Mouse (Mus musculus) kidney, embryonic 15.5 days (tissue): Measurements from ENCODE around the gene Itgb2. TPM values are rescaled to one million over a fixed set of nuclear protein-coding genes. Genes with fewer than 3 reads are reported as not detected.

Experiments
- ATAC-seq: fragments of 200-750 bp; cut with Nextera tagmentation; replicated peaks from 2 replicates; pipeline ENCODE4 v1.8.0; 2017; ENCODE audit warnings: moderate TSS enrichment; ENCODE audit not compliant: low FRiP score
- H3K27ac ChIP-seq: fragments of 300-500 bp; sonication (generic); 2 replicates; pipeline ENCODE4 v1.5.1; 2015; ENCODE audit warnings: mild to moderate bottlenecking, inconsistent platforms
- H3K27me3 ChIP-seq: fragments of 300-500 bp; sonication (generic); 2 replicates; pipeline ENCODE4 v1.6.1; 2015; ENCODE audit warnings: inconsistent platforms
- H3K36me3 ChIP-seq: fragments of 300-500 bp; sonication (generic); 2 replicates; pipeline ENCODE4 v1.6.1; 2015; ENCODE audit warnings: inconsistent platforms
- H3K4me1 ChIP-seq: fragments of 300-500 bp; sonication (generic); 2 replicates; pipeline ENCODE4 v1.6.1; 2015; ENCODE audit warnings: inconsistent platforms
- H3K4me2 ChIP-seq: fragments of 300-500 bp; sonication (generic); 2 replicates; pipeline ENCODE4 v1.6.1; 2015; ENCODE audit warnings: moderate library complexity, mild to moderate bottlenecking, inconsistent platforms
- H3K4me3 ChIP-seq: fragments of 300-500 bp; sonication (generic); replicated peaks from 2 replicates; pipeline ENCODE4 v1.5.1; 2015; ENCODE audit warnings: mild to moderate bottlenecking, inconsistent platforms
- H3K9ac ChIP-seq: fragments of 300-500 bp; sonication (generic); 2 replicates; pipeline ENCODE4 v1.6.1; 2015; ENCODE audit warnings: mild to moderate bottlenecking, inconsistent platforms
- H3K9me3 ChIP-seq: fragments of 300-500 bp; sonication (generic); replicated peaks from 2 replicates; pipeline ENCODE4 v1.6.1; 2016; ENCODE audit warnings: inconsistent platforms
- WGBS: fragments of 180-500 bp; shearing (Covaris S2); methylation state at CpG from one replicate; pipeline ENCODE4 v1.1.7; 2015; ENCODE audit warnings: mixed read lengths; 5-methylcytosine and 5-hydroxymethylcytosine counted together
- polyA plus RNA-seq: library from polyadenylated mRNA; unstranded; fragments of >200 nt; fragmentation: Nextera tagmentation; extraction: Ambion mirVana; gene quantifications from 2 replicates; pipeline ENCODE4 v1.2.1, GENCODE M21; 2015

Gene Itgb2
- polyA plus RNA-seq: 2.1 and 2.3 TPM in 2 replicates

GRCm38 (mm10) chr10:77530140-77530539 lies at the start of gene Itgb2:
TSS of gene Itgb2 (plus strand) at chr10:77530252.
- Histone ChIP-seq H3K4me3 (no peak within 1 kb of the TSS), H3K36me3 (no peaks in the 10 kb centered on the region)

GRCm38 (mm10) chr10:77481814-77482213 lies 48.2 kb upstream of the Itgb2 start:
- peaks cover 7% of the 10 kb centered on the region for H3K36me3 ChIP-seq
- no peak overlapping the region for H3K4me3 ChIP-seq
- H3K9ac ChIP-seq: no peak overlapping the region
- no peak overlapping the region for H3K4me2 ChIP-seq
- H3K9me3 ChIP-seq: no peaks in the 10 kb centered on the region
- no peaks in the 10 kb centered on the region for H3K27me3 ChIP-seq
- ATAC-seq: no peak
- H3K27ac ChIP-seq: no peak overlapping the region
- H3K4me1 ChIP-seq: peaks cover 11% of the 10 kb centered on the region

More at GRCm38 (mm10) chr10:77530140-77530539, at the start of gene Itgb2:
- no peaks in the 10 kb centered on the region for H3K4me1 ChIP-seq
- H3K4me2 ChIP-seq: no peak within 1 kb of the TSS
- no peak within 1 kb of the TSS for H3K9ac ChIP-seq
- no peak within 1 kb of the TSS for H3K27ac ChIP-seq
- no peaks in the 10 kb centered on the region for H3K9me3 ChIP-seq
- no peak for ATAC-seq
- H3K27me3 ChIP-seq: no peaks in the 10 kb centered on the region
- 58% methylated on average over 9 of the region's 9 CpGs for WGBS

DNA sequence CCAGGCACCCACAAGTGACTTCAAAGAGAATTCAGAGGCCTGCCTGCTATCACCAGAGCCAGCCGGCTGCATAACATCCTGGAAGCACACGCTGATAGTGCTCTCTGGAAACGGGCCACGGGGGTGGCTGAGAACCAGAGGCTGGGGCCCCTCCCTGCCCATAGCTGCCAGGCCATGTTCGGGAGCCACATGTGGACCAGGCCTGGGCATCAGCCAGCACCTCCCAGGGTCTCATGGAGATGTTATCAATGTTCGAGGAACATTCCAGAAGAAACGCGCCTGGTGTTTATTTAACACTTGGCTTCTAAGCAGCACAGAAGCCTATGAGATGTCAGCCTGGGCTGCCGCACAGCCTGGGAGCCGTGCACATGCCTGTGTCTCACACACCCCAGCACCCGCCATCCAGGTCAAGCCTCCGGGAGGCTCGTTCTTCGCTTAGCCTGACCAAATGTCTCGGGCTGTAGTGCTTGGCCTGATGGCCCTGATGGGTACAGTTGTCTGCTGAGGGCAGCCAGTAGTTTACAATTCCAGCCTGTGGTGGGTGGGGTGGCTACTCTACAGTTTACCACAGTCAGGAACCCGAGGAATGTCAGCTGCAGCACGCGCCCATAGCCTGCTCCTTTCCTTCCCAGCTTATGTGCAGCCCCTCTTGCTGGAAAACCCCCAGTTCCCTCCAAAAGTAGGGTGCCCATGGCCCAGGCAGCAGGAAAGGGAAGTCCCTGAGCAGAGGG lies 45.7 kb upstream of the Itgb2 start:
- H3K27ac ChIP-seq: 0 out of 2 replicates have a peak overlapping the region, but pooled peaks have one; percentile 11
- 16% methylated on average over 18 of the region's 18 CpGs for WGBS
- 0 out of 2 replicates have a peak overlapping the region, but pooled peaks have one; percentile 7 for H3K4me2 ChIP-seq
- no peaks in the 10 kb centered on the region for H3K27me3 ChIP-seq
- no peak overlapping the region for H3K9ac ChIP-seq
- H3K36me3 ChIP-seq: peaks cover 33% of the 10 kb centered on the region
- H3K9me3 ChIP-seq: no peaks in the 10 kb centered on the region
- peaks cover 11% of the 10 kb centered on the region for H3K4me1 ChIP-seq
- 0 out of 2 replicates have a peak, but pooled peaks have one; percentile 47 for ATAC-seq
- no peak overlapping the region for H3K4me3 ChIP-seq

GRCm38 (mm10) chr10:77485786-77486185 lies 44.3 kb upstream of the Itgb2 start:
- Histone ChIP-seq H3K4me1 (peaks cover 11% of the 10 kb centered on the region), H3K9me3 (no peaks in the 10 kb centered on the region), H3K4me2 (no peak overlapping the region), H3K9ac (no peak overlapping the region), H3K4me3 (no peak overlapping the region), H3K27ac (no peak overlapping the region), H3K36me3 (peaks cover 45% of the 10 kb centered on the region), H3K27me3 (no peaks in the 10 kb centered on the region)
- ATAC-seq: no peak
- WGBS: 69% methylated on average over 3 of the region's 3 CpGs

DNA sequence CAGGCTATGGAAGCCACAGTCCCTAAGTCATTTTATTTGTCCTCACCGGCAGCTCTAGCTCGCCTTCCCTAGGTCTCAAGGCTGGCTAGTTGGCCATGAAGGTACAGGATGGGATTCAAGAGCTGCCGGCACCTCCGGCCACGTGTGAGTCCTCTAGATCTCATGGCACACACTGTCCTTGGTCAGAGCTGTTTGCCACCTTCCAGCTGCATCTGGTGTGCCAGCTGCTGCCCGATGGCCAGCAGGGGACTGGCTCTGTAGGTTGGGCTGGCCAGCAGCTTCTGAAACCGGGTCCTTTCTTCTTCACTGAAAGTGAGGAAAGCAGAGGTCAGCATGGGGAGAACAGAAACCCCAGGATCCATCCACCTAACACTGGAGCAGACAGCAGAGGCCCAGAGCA lies 41.9 kb upstream of the Itgb2 start:
- no peak overlapping the region for H3K27ac ChIP-seq
- H3K4me3 ChIP-seq: no peak overlapping the region
- ATAC-seq: no peak
- H3K9me3 ChIP-seq: 0 out of 2 replicates have a peak, but pooled peaks cover 1% of the 10 kb centered on the region
- H3K4me1 ChIP-seq: peaks cover 11% of the 10 kb centered on the region
- 93% methylated on average over 7 of the region's 7 CpGs for WGBS
- no peak overlapping the region for H3K4me2 ChIP-seq
- peaks cover 63% of the 10 kb centered on the region for H3K36me3 ChIP-seq
- H3K27me3 ChIP-seq: no peaks in the 10 kb centered on the region
- no peak overlapping the region for H3K9ac ChIP-seq

GRCm38 (mm10) chr10:77491585-77491984 lies 38.5 kb upstream of the Itgb2 start:
- no peak overlapping the region for H3K9ac ChIP-seq
- no peak overlapping the region for H3K4me2 ChIP-seq
- H3K4me3 ChIP-seq: no peak overlapping the region
- ATAC-seq: no peak
- no peaks in the 10 kb centered on the region for H3K27me3 ChIP-seq
- 91% methylated on average over 6 of the region's 6 CpGs for WGBS
- 0 out of 2 replicates have a peak, but pooled peaks cover 2% of the 10 kb centered on the region for H3K9me3 ChIP-seq
- H3K27ac ChIP-seq: no peak overlapping the region
- H3K4me1 ChIP-seq: no peaks in the 10 kb centered on the region
- peaks cover 88% of the 10 kb centered on the region for H3K36me3 ChIP-seq

- no peak overlapping the region for H3K4me3 ChIP-seq
- no peak for ATAC-seq
- WGBS: 98% methylated on average over 3 of the region's 3 CpGs
- 0 out of 2 replicates have a peak, but pooled peaks cover 5% of the 10 kb centered on the region for H3K4me1 ChIP-seq
- 0 out of 2 replicates have a peak, but pooled peaks cover 2% of the 10 kb centered on the region for H3K9me3 ChIP-seq
- peaks cover 88% of the 10 kb centered on the region for H3K36me3 ChIP-seq
- no peaks in the 10 kb centered on the region for H3K27me3 ChIP-seq
- no peak overlapping the region for H3K9ac ChIP-seq
- no peak overlapping the region for H3K4me2 ChIP-seq
- no peak overlapping the region for H3K27ac ChIP-seq
Measured at GRCm38 (mm10) chr10:77492885-77493284, 37.2 kb upstream of the Itgb2 start.

DNA sequence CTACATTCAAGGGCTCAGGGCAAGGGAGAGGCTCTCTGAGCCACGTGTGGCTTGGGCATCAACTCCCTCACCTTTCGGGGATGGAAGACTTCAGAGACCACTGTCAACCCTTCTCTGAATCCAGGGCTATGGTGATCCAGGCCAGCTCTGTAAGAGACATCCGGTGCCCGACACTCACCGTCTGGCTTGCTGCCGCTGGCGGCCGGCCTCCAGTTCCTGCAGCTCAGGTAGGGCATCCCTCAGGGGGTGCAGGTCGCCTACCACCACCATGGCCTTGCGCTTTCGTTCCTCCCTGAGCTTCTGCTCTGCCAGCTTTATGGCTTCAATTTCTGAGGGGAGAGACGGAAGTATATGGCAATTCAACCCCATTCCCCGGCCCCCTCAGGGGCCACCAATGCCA lies 32.9 kb upstream of the Itgb2 start:
- no peak overlapping the region for H3K4me3 ChIP-seq
- no peak for ATAC-seq
- no peak overlapping the region for H3K4me2 ChIP-seq
- H3K27ac ChIP-seq: no peak overlapping the region
- H3K27me3 ChIP-seq: no peaks in the 10 kb centered on the region
- H3K4me1 ChIP-seq: peaks cover 26% of the 10 kb centered on the region
- H3K36me3 ChIP-seq: peaks cover 74% of the 10 kb centered on the region
- H3K9ac ChIP-seq: no peak overlapping the region
- 0 out of 2 replicates have a peak, but pooled peaks cover 2% of the 10 kb centered on the region for H3K9me3 ChIP-seq
- WGBS: 87% methylated on average over 13 of the region's 13 CpGs

DNA sequence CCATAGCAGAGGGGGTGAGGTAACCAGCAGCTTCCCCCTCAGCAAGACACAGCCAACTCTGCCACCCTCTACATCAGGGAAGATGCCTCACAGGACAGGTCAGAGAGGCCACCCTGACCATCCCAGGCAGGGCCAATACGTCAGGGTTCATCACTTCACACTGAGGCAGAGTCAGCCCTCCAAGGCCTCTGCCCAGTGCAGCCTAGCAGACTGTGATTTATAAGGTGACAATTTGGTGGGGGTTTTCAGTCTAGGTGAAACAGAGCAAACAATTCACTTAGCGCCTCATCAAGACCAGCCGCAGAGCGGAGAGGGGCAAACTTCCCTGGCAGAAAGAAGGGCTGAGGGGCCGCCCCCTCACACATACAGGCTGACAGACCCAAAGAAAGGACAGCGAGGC lies 31.8 kb upstream of the Itgb2 start:
- ATAC-seq: peak; percentile 66
- WGBS: 43% methylated on average over 6 of the region's 6 CpGs
- H3K4me1 ChIP-seq: peaks cover 29% of the 10 kb centered on the region
- H3K4me2 ChIP-seq: no peak overlapping the region
- no peak overlapping the region for H3K4me3 ChIP-seq
- H3K9ac ChIP-seq: no peak overlapping the region
- H3K36me3 ChIP-seq: peaks cover 68% of the 10 kb centered on the region
- 0 out of 2 replicates have a peak, but pooled peaks cover under 1% of the 10 kb centered on the region for H3K9me3 ChIP-seq
- no peaks in the 10 kb centered on the region for H3K27me3 ChIP-seq
- H3K27ac ChIP-seq: no peak overlapping the region

DNA sequence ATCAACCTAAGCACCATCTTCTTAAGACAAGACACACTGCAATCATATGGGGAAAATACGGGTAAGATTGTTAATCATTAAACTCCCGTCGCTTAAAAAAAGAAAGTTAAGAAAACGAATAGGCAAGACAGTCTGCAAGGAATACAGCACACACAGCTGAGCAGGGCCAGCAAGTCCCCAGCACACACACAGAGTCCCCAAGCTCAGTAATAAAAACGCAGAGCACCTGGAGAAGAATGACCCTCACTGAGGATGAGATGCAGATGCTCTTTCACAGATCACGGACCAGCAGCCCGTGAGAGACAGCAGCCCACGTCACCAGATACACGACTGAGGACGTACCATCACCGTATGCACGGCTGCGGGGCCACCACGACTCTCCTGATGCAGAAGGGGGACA lies 29.4 kb upstream of the Itgb2 start:
- no peak overlapping the region for H3K27ac ChIP-seq
- ATAC-seq: no peak
- H3K27me3 ChIP-seq: no peaks in the 10 kb centered on the region
- peaks cover 62% of the 10 kb centered on the region for H3K36me3 ChIP-seq
- no peak overlapping the region for H3K4me3 ChIP-seq
- H3K9me3 ChIP-seq: no peaks in the 10 kb centered on the region
- peaks cover 34% of the 10 kb centered on the region for H3K4me1 ChIP-seq
- 43% methylated on average over 14 of the region's 14 CpGs for WGBS
- no peak overlapping the region for H3K4me2 ChIP-seq
- H3K9ac ChIP-seq: no peak overlapping the region

DNA sequence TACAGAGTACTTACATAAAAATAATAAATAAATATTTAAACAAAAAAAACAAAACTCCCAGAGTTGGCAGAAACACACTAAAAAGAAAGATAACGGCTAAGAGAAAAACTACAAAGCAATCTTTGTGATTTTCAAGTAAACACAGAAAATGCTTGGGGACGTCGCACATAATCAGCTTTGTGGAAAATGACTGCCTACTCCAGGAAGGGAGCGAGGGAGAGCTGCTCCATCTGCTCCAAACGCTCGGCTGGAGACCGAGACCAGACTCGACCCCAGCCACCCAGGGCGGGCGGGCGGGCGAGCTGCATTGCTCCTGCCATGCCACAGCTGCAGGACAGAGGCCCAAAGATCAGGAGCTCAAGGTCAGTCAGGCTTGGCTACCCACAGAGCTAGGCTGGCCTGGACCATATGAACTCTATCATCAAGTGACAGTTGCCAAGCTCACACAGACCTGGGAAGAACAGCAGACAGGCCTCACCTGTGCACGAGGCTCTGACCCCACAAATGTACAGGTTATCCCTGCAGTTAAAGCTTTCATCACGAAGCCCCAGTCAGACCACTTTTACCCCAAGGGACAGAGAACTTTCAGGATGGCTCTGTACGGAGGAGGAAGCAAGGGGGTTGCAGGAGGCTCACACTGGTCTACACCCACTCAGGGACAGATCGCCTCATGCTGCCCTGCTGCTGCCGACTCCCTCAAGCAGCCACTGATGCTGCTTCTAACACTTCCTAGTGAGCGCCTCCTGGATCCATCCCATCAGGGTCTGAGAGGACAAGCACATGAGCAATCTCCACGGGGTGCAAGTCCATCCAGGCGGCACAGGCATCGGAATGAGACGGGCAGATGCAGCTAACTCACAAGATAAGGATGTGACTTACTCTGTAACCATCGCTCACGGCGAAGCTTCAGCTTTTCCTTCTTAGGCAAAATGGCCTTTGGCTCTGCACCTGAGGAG lies 26.8 kb upstream of the Itgb2 start:
- no peak overlapping the region for H3K9ac ChIP-seq
- no peak overlapping the region for H3K27ac ChIP-seq
- peaks cover 69% of the 10 kb centered on the region for H3K36me3 ChIP-seq
- H3K9me3 ChIP-seq: no peaks in the 10 kb centered on the region
- peaks cover 43% of the 10 kb centered on the region for H3K4me1 ChIP-seq
- WGBS: 60% methylated on average over 25 of the region's 25 CpGs
- peak; percentile 65 for ATAC-seq
- no peak overlapping the region for H3K4me2 ChIP-seq
- H3K4me3 ChIP-seq: no peak overlapping the region
- H3K27me3 ChIP-seq: no peaks in the 10 kb centered on the region

DNA sequence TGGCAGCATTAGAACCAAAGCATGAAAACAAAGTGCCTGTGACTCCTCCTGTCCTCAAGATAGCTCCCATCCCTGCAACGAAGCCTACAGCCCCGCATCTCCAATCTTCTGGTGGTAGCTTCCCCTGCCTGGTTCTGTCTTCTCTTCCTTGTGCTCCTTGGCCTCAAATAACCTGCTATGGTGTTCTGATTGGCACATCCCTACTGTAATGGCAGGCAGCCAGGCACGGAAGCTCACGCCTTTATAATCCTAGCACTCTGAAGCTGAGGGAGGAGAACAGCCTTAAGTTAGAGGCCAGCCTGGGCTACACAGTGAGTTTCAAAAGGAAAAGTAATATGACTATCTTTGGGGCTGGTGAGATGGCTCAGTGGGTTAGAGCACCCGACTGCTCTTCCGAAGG lies 25.9 kb upstream of the Itgb2 start:
- H3K9ac ChIP-seq: no peak overlapping the region
- no peak overlapping the region for H3K27ac ChIP-seq
- H3K4me2 ChIP-seq: no peak overlapping the region
- ATAC-seq: no peak
- no peaks in the 10 kb centered on the region for H3K27me3 ChIP-seq
- H3K36me3 ChIP-seq: peaks cover 78% of the 10 kb centered on the region
- WGBS: 87% methylated on average over 6 of the region's 6 CpGs
- H3K4me3 ChIP-seq: no peak overlapping the region
- H3K4me1 ChIP-seq: peaks cover 39% of the 10 kb centered on the region
- H3K9me3 ChIP-seq: no peaks in the 10 kb centered on the region
